Mouse (Mus musculus): Measurements from ENCODE around the gene Sstr2. TPM values are rescaled to one million over a fixed set of nuclear protein-coding genes. Genes with fewer than 3 reads are reported as not detected.

The Sstr2 gene
- total and polyA plus RNA-seq, 3 experiments: 0.77 to 0.82 TPM; not detected in 1

DNA sequence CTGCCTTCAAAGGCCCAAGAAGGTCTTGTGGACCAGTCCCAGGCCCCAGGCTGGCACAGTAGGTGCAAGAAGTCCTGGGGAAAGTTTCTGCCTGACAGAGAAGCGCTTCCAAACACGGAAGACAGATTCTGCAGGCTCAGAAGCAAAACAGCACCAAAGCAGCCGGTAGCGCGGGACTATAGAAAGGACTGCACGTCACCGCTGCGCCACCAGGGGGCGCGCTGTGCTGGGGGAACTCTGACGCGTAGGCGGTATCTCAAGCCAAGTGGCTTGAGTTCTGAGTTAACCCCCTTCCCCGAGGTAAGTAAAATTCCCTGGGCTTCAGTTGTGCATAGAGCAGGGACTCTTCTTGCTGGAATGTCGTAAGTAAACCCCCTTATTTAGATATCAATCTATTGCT is 29.0 kb downstream of the Sstr2 start:
- peak; percentile 92 for DNase-seq (ENCODE audit: low read depth, low spot score)
- Histone ChIP-seq H3K9me3 (replicated peaks; ENCODE audit: insufficient read depth, low read length) (no peaks in the 10 kb centered on the region), H3K9ac (ENCODE audit: control insufficient read depth, low read depth, low read length, poor library complexity, severe bottlenecking) (peak overlapping the region; percentile 61), H3K4me1 (ENCODE audit: control insufficient read depth in 1 of 2, insufficient read depth in 2 of 2, low read length in 2 of 2) (peaks cover 7 to 34% of the 10 kb centered on the region in 2 experiments), H3K79me2 (ENCODE audit: control insufficient read depth, insufficient read depth, low read length, poor library complexity) (peaks cover 11% of the 10 kb centered on the region), H3K36me3 (ENCODE audit: control insufficient read depth in 1 of 2, insufficient read depth in 2 of 2, low read length in 2 of 2) (peaks cover 0 to 18% of the 10 kb centered on the region in 2 experiments; a peak in 2 of 4 replicates), H3K4me3 (ENCODE audit: control insufficient read depth in 1 of 2, insufficient read depth in 1 of 2, low read depth in 2 of 2, low read length in 2 of 2) (peak overlapping the region; percentile 30 to 34; a peak in 3 of 4 replicates), H3K27me3 (ENCODE audit: control insufficient read depth in 1 of 2, insufficient read depth in 2 of 2, low read length in 2 of 2) (no peaks in the 10 kb centered on the region), H3K27ac (ENCODE audit: control insufficient read depth, low read depth, low read length) (no peak overlapping the region)
- TF ChIP-seq MXI1 (IDR thresholded peaks at IDR 0.05; ENCODE audit: low read depth, low read length) (no peak), TBP (IDR thresholded peaks at IDR 0.05; ENCODE audit: low read depth, low read length) (0 out of 2 replicates have a peak, but pooled peaks have one; percentile 54), ZMIZ1 (IDR thresholded peaks at IDR 0.05; ENCODE audit: low read depth, low read length) (no peak), ZNF384 (IDR thresholded peaks at IDR 0.05; ENCODE audit: low read depth, low read length) (no peak), HCFC1 (IDR thresholded peaks at IDR 0.05; ENCODE audit: low read depth, low read length) (peak; percentile 56), MAZ (IDR thresholded peaks at IDR 0.05; ENCODE audit: low read depth, low read length) (no peak), SIN3A (IDR thresholded peaks at IDR 0.05; ENCODE audit: low read length) (peak; percentile 57; the same call in 1 of the 2 replicates), RAD21 (IDR thresholded peaks at IDR 0.05; ENCODE audit: low read depth, low read length) (peak; percentile 63), POLR2AphosphoS5 (IDR thresholded peaks at IDR 0.05; ENCODE audit: borderline replicate concordance, low read depth, low read length) (no peak), SMC3 (IDR thresholded peaks at IDR 0.05; ENCODE audit: low read depth, low read length) (peak; percentile 92), CTCF (IDR thresholded peaks at IDR 0.05 in 2 of 3, conservative IDR thresholded peaks at IDR 0.05 in 1 of 3; ENCODE audit: control insufficient read depth in 1 of 3, insufficient read depth in 1 of 3, low read depth in 2 of 3, low read length in 3 of 3, poor library complexity in 1 of 3, severe bottlenecking in 1 of 3) (peak; percentile 97 to 99 (median 99)), CHD2 (IDR thresholded peaks at IDR 0.05; ENCODE audit: low read length) (no peak), POLR2AphosphoS2 (IDR thresholded peaks at IDR 0.05; ENCODE audit: low read length) (no peak), ZC3H11A (IDR thresholded peaks at IDR 0.05; ENCODE audit: low read depth, low read length) (peak; percentile 42)

DNA sequence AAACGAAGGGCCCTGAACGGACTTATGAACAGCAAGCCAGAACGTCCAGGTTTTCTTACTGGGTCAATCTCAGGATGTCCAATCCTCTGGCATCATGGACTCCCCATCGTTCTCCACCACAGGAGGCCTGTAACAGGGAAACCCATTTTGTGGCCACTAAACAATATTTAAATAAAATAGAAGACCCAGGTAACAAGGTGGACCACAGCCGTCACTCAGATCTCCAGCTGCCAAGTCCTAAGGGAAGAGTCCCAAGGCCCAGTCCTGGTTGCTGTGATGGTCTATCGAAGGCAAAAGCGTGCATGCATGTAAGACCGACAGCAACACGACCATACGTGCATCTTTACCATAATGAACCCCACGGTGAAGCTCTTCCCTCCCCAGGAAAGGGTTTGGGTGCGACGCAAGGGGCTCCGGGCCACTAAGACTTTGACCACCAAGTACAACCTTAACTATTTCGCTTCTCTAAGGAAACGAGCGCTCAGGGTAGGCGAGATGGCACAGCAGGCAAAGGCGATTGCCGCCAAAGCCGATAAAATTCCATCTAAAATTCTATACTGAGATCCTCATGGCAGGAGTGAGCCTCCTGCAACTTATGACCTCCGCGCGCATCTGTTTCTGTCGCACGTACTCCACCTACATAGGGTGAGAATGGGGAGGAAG is 29.7 kb downstream of the Sstr2 start, which contains the start of gene Cog1:
Gene Cog1, plus strand, starts transcription at position 480 of the 663 bp plus-strand sequence.
- Histone ChIP-seq H3K79me2 (ENCODE audit: control insufficient read depth, insufficient read depth, low read length, poor library complexity) (peaks cover 11% of the 10 kb centered on the region), H3K9ac (ENCODE audit: control insufficient read depth, low read depth, low read length, poor library complexity, severe bottlenecking) (peak within 1 kb of the TSS; percentile 89), H3K27me3 (ENCODE audit: control insufficient read depth in 1 of 2, insufficient read depth in 2 of 2, low read length in 2 of 2) (no peaks in the 10 kb centered on the region), H3K36me3 (ENCODE audit: control insufficient read depth in 1 of 2, insufficient read depth in 2 of 2, low read length in 2 of 2) (peaks cover 0 to 18% of the 10 kb centered on the region in 2 experiments; a peak in 2 of 4 replicates), H3K27ac (ENCODE audit: control insufficient read depth, low read depth, low read length) (peak within 1 kb of the TSS; percentile 83), H3K9me3 (replicated peaks; ENCODE audit: insufficient read depth, low read length) (no peaks in the 10 kb centered on the region), H3K4me3 (ENCODE audit: control insufficient read depth in 1 of 2, insufficient read depth in 1 of 2, low read depth in 2 of 2, low read length in 2 of 2) (peak within 1 kb of the TSS; percentile 81 to 99), H3K4me1 (ENCODE audit: control insufficient read depth in 1 of 2, insufficient read depth in 2 of 2, low read length in 2 of 2) (peaks cover 7 to 29% of the 10 kb centered on the region in 2 experiments)
- TF ChIP-seq MXI1 (IDR thresholded peaks at IDR 0.05; ENCODE audit: low read depth, low read length): no peak
- TF ChIP-seq ETS1 (IDR thresholded peaks at IDR 0.05; ENCODE audit: low read depth, low read length): peak; percentile 44; the same call in 1 of the 2 replicates
- no peak for DNase-seq (ENCODE audit: low read depth, low spot score)

All from MEL (cell line).